Mouse (Mus musculus): ENCODE measurements around the gene Ctse. TPM values are rescaled to one million over a fixed set of nuclear protein-coding genes. Genes with fewer than 3 reads are reported as not detected.

The Ctse gene
- total and polyA plus RNA-seq, 3 experiments: 55.2 to 92.7 TPM; not detected in 1

DNA sequence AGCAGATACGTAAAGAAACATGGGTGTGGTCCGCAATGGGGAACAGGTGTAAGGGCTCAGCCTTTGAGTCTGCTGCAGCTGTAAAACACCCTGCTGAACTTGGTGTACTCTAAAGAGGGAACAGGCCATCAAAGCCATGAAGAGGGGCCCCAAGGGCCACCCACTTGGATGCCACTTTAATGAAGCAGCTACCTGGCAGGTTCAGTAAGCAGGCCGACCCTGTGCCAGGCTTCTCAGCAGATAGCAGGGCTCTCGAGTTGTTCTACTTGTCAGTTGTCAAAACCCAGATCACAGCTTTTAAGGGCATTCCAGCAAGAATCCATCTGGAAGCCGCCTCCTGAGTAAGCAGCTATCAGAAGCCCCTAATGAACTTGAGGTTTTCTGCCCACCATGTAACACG, 17.5 kb downstream of the Ctse start:
- no peak overlapping the region for H3K9ac ChIP-seq (ENCODE audit: control insufficient read depth, low read depth, low read length, poor library complexity, severe bottlenecking)
- no peaks in the 10 kb centered on the region for H3K9me3 ChIP-seq (replicated peaks; ENCODE audit: insufficient read depth, low read length)
- H3K4me1 ChIP-seq (ENCODE audit: control insufficient read depth in 1 of 2, insufficient read depth in 2 of 2, low read length in 2 of 2): peaks cover 9 to 18% of the 10 kb centered on the region in 2 experiments
- no peaks in the 10 kb centered on the region for H3K79me2 ChIP-seq (ENCODE audit: control insufficient read depth, insufficient read depth, low read length, poor library complexity)
- H3K27ac ChIP-seq (ENCODE audit: control insufficient read depth, low read depth, low read length): no peak overlapping the region
- no peak overlapping the region for H3K4me3 ChIP-seq (ENCODE audit: control insufficient read depth in 1 of 2, insufficient read depth in 1 of 2, low read depth in 2 of 2, low read length in 2 of 2)
- DNase-seq (ENCODE audit: low read depth, low spot score): no peak
- no peak for TF ChIP-seq ETS1 (IDR thresholded peaks at IDR 0.05; ENCODE audit: low read depth, low read length)
- TF ChIP-seq HCFC1 (IDR thresholded peaks at IDR 0.05; ENCODE audit: low read depth, low read length): no peak
- no peak for TF ChIP-seq RAD21 (IDR thresholded peaks at IDR 0.05; ENCODE audit: low read depth, low read length)
- no peak for TF ChIP-seq CTCF (IDR thresholded peaks at IDR 0.05 in 2 of 3, conservative IDR thresholded peaks at IDR 0.05 in 1 of 3; ENCODE audit: control insufficient read depth in 1 of 3, insufficient read depth in 1 of 3, low read depth in 2 of 3, low read length in 3 of 3, poor library complexity in 1 of 3, severe bottlenecking in 1 of 3)
- peaks cover 0 to 16% of the 10 kb centered on the region in 2 experiments; a peak in 2 of 4 replicates for H3K36me3 ChIP-seq (ENCODE audit: control insufficient read depth in 1 of 2, insufficient read depth in 2 of 2, low read length in 2 of 2)
- no peaks in the 10 kb centered on the region for H3K27me3 ChIP-seq (ENCODE audit: control insufficient read depth in 1 of 2, insufficient read depth in 2 of 2, low read length in 2 of 2)

DNA sequence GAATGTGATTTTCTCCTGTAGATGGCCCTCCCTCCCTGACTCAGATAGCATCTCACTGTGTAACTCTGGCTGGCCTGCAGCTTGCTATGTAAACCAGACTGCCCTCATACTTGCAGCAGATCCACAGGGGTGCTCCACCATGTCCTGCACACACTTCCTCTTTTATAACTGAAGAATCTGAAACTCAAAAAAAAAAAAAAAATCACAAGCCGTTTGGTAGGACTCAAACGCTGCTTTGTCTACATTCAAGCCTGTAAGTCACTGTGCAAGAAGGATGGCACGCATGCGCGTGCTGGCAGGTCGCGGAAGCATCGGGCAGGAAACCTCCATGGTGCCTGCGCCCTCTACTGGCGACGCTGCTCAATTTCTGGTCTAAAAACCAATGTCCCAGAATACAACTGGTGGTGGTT, 19.8 kb downstream of the Ctse start:
- H3K9me3 ChIP-seq (replicated peaks; ENCODE audit: insufficient read depth, low read length): no peaks in the 10 kb centered on the region
- peak overlapping the region; percentile 12 to 14; a peak in 3 of 4 replicates for H3K4me3 ChIP-seq (ENCODE audit: control insufficient read depth in 1 of 2, insufficient read depth in 1 of 2, low read depth in 2 of 2, low read length in 2 of 2)
- H3K79me2 ChIP-seq (ENCODE audit: control insufficient read depth, insufficient read depth, low read length, poor library complexity): no peaks in the 10 kb centered on the region
- H3K9ac ChIP-seq (ENCODE audit: control insufficient read depth, low read depth, low read length, poor library complexity, severe bottlenecking): peak overlapping the region; percentile 12
- H3K27me3 ChIP-seq (ENCODE audit: control insufficient read depth in 1 of 2, insufficient read depth in 2 of 2, low read length in 2 of 2): no peaks in the 10 kb centered on the region
- peaks cover 0 to 16% of the 10 kb centered on the region in 2 experiments; a peak in 3 of 4 replicates for H3K36me3 ChIP-seq (ENCODE audit: control insufficient read depth in 1 of 2, insufficient read depth in 2 of 2, low read length in 2 of 2)
- peak; percentile 97 for DNase-seq (ENCODE audit: low read depth, low spot score)
- peaks cover 9 to 15% of the 10 kb centered on the region in 2 experiments for H3K4me1 ChIP-seq (ENCODE audit: control insufficient read depth in 1 of 2, insufficient read depth in 2 of 2, low read length in 2 of 2)
- H3K27ac ChIP-seq (ENCODE audit: control insufficient read depth, low read depth, low read length): peak overlapping the region; percentile 60
- peak; percentile 29 for TF ChIP-seq NELFE (IDR thresholded peaks at IDR 0.05; ENCODE audit: low read depth, low read length)
- peak; percentile 87 for TF ChIP-seq ELF1 (IDR thresholded peaks at IDR 0.05; ENCODE audit: low read depth, low read length)
- TF ChIP-seq TCF12 (IDR thresholded peaks at IDR 0.05; ENCODE audit: low read depth, low read length): peak; percentile 46
- no peak for TF ChIP-seq ZC3H11A (IDR thresholded peaks at IDR 0.05; ENCODE audit: low read depth, low read length)
- no peak for TF ChIP-seq USF1 (IDR thresholded peaks at IDR 0.05; ENCODE audit: low read depth, low read length)
- TF ChIP-seq USF2 (IDR thresholded peaks at IDR 0.05; ENCODE audit: borderline replicate concordance in 1 of 2, insufficient read depth in 1 of 2, low read depth in 1 of 2, low read length in 2 of 2): no peak
- peak; percentile 35; the same call in 1 of the 2 replicates for TF ChIP-seq ZKSCAN1 (IDR thresholded peaks at IDR 0.05; ENCODE audit: low read depth, low read length)
- TF ChIP-seq HCFC1 (IDR thresholded peaks at IDR 0.05; ENCODE audit: low read depth, low read length): peak; percentile 70
- TF ChIP-seq NRF1 (IDR thresholded peaks at IDR 0.05; ENCODE audit: insufficient read depth, low read depth, low read length, poor library complexity, severe bottlenecking): peak; percentile 97
- peak; percentile 49; the same call in 1 of the 2 replicates for TF ChIP-seq MYB (IDR thresholded peaks at IDR 0.05; ENCODE audit: low read depth, low read length)
- TF ChIP-seq SIN3A (IDR thresholded peaks at IDR 0.05; ENCODE audit: low read length): peak; percentile 82
- TF ChIP-seq JUND (IDR thresholded peaks at IDR 0.05; ENCODE audit: low read depth, low read length): 0 out of 2 replicates have a peak, but pooled peaks have one; percentile 26
- TF ChIP-seq UBTF (IDR thresholded peaks at IDR 0.05; ENCODE audit: borderline replicate concordance, insufficient read depth, low read depth, low read length): no peak
- no peak for TF ChIP-seq GABPA (IDR thresholded peaks at IDR 0.05; ENCODE audit: low read depth, low read length)
- TF ChIP-seq GATA1 (IDR thresholded peaks at IDR 0.05; ENCODE audit: low read depth, low read length): peak; percentile 63
- peak; percentile 73 for TF ChIP-seq SMC3 (IDR thresholded peaks at IDR 0.05; ENCODE audit: low read depth, low read length)
- peak; percentile 75 to 76 for TF ChIP-seq EP300 (IDR thresholded peaks at IDR 0.05; ENCODE audit: low read depth in 1 of 2, low read length in 2 of 2)
- no peak for TF ChIP-seq POLR2AphosphoS5 (IDR thresholded peaks at IDR 0.05; ENCODE audit: borderline replicate concordance, low read depth, low read length)
- TF ChIP-seq TAL1 (IDR thresholded peaks at IDR 0.05; ENCODE audit: low read length): no peak
- no peak for TF ChIP-seq CHD1 (IDR thresholded peaks at IDR 0.05; ENCODE audit: low read depth, low read length)
- no peak for TF ChIP-seq MEF2A (IDR thresholded peaks at IDR 0.05; ENCODE audit: extremely low read depth, insufficient replicate concordance, low read depth, low read length, poor library complexity, severe bottlenecking)
- no peak; the same call in 1 of the 2 replicates for TF ChIP-seq MAX (IDR thresholded peaks at IDR 0.05; ENCODE audit: low read length)
- no peak; the same call in 1 of the 2 replicates for TF ChIP-seq MAZ (IDR thresholded peaks at IDR 0.05; ENCODE audit: low read depth, low read length)
- TF ChIP-seq CHD2 (IDR thresholded peaks at IDR 0.05; ENCODE audit: low read length): no peak
- no peak for TF ChIP-seq ZMIZ1 (IDR thresholded peaks at IDR 0.05; ENCODE audit: low read depth, low read length)
- TF ChIP-seq ZNF384 (IDR thresholded peaks at IDR 0.05; ENCODE audit: low read depth, low read length): peak; percentile 99
- peak; percentile 72; the same call in 1 of the 2 replicates for TF ChIP-seq ETS1 (IDR thresholded peaks at IDR 0.05; ENCODE audit: low read depth, low read length)
- peak; percentile 57; the same call in 1 of the 2 replicates for TF ChIP-seq MXI1 (IDR thresholded peaks at IDR 0.05; ENCODE audit: low read depth, low read length)

Measured in MEL (cell line).